Mouse (Mus musculus) retina, postnatal 1 day (tissue): ENCODE results near the gene Fat1.

Experiments
- DNase-seq: peaks from one replicate; pipeline ENCODE4 v3.0.0-alpha.2; 2012

Fat1 gene

DNA sequence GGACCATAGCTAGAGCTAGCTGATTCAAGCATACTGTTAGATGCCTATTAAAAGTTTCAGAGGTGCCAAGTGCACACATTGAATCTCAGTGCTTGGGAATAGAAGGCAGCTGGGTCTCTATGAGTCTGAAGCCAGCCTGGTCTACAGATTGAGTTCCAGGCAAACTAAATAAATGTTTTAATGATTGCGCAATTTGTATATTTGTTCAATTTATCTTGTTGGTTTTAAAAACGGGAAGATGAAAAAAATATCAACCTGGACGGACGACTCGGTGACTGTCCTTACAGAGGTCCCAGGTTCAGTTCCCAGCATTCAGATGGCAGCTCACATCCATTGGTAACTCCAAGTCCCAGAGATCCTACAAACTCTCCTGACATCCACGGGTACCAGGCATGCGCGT lies 135.7 kb downstream of the Fat1 start:
- no peak for DNase-seq

DNA sequence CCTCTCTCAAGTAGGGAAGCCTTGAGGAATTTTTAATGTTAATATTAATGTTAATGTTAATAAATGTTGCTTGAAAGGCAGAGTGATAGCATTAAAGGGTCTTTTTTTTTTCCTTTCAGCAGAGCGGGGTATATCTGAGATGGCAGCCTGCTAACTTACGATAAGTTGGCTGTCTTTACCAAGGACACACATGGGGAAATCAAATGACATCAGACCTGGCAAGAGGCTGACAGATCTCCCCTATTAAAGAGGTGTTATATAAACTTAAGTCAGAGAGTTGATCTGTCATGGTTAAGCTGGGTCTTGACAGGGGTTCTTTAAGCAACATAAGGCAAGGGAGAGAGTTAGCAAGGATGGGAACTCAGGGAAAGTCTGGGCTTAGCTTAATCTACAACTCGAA lies 145.6 kb downstream of the Fat1 start:
- no peak for DNase-seq

DNA sequence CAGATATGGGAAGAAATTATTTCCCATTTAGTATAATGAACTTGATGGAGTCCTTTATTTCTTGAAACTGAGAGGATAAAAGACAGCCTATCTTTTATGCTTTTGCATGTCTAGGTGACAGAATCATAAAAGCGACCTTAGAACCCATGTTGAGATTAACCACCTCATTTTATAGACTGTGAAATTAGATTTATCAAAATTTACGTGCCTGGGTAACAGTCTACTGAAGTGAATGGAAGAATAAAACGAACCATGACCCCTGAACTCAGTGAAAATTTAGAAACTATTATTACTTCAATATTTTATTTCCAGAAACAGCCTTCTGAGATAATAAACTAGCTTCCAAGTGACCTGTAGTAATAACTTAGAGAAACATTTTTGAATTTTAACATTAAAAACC lies 158.4 kb downstream of the Fat1 start:
- no peak for DNase-seq
